Mouse (Mus musculus): ENCODE measurements around the gene Psmd9. TPM values are rescaled to one million over a fixed set of nuclear protein-coding genes. Genes with fewer than 3 reads are reported as not detected.
A peak's percentile ranks its signal among the peaks of the same experiment; 100 is the strongest.

Gene Psmd9
- total RNA-seq, 2 experiments from 2014 or later = 20.5 to 24.6 TPM

- intact Hi-C loops (cut with DNase I) = no loop called here
Observed at GRCm38 (mm10) chr5:123136361-123137043, 32.7 kb upstream of the Psmd9 start.

GRCm38 (mm10) chr5:123137044-123137909, 31.9 kb upstream of the Psmd9 start:
- peak; percentile 93 for DNase-seq
- intact Hi-C loops (cut with DNase I) = no loop called here

More at GRCm38 (mm10) chr5:123136361-123137043, 32.7 kb upstream of the Psmd9 start:
- peak; percentile 96 for DNase-seq

GRCm38 (mm10) chr5:123137910-123138229, 31.3 kb upstream of the Psmd9 start:
- DNase-seq = no peak
- intact Hi-C loops (cut with DNase I) = no loop called here

- intact Hi-C loops (cut with DNase I) = no loop called here
- DNase-seq = peak; percentile 88
Observed at GRCm38 (mm10) chr5:123138230-123138911, 30.8 kb upstream of the Psmd9 start.

GRCm38 (mm10) chr5:123138953-123139721, 30.1 kb upstream of the Psmd9 start:
- intact Hi-C loops (cut with DNase I) = no loop called here
- DNase-seq = peak; percentile 89 to 91

GRCm38 (mm10) chr5:123139722-123140627, 29.2 kb upstream of the Psmd9 start:
- DNase-seq = peak; percentile 50 to 56
- intact Hi-C loops (cut with DNase I) = no loop called here

GRCm38 (mm10) chr5:123140694-123141554, 28.3 kb upstream of the Psmd9 start:
- intact Hi-C loops (cut with DNase I) = no loop called here
- DNase-seq = peak; percentile 95 to 96

GRCm38 (mm10) chr5:123141555-123142160, 27.6 kb upstream of the Psmd9 start:
- intact Hi-C loops (cut with DNase I) = no loop called here
- DNase-seq = peak in 1 of 2 experiments; percentile 77

- intact Hi-C loops (cut with DNase I) = loop anchor here (1.0 kb wide), 1 partner anchor 8 kb away; no protein-coding TSS in a partner anchor
- peak; percentile 65 to 71 for DNase-seq
Observed at GRCm38 (mm10) chr5:123142161-123143157, 26.8 kb upstream of the Psmd9 start, which contains the start of gene Setd1b. Gene Setd1b (plus strand): TSS chr5:123142193.

GRCm38 (mm10) chr5:123143251-123143970, 25.8 kb upstream of the Psmd9 start:
- DNase-seq = peak; percentile 50 to 73
- intact Hi-C loops (cut with DNase I) = loop anchor here (1.0 kb wide), 1 partner anchor 9 kb away; no protein-coding TSS in a partner anchor

GRCm38 (mm10) chr5:123143971-123144745, 25.1 kb upstream of the Psmd9 start:
- intact Hi-C loops (cut with DNase I) = loop anchor here (1.0 kb wide), 1 partner anchor 10 kb away; no protein-coding TSS in a partner anchor
- peak in 1 of 2 experiments; percentile 30 for DNase-seq

GRCm38 (mm10) chr5:123144746-123145590, 24.2 kb upstream of the Psmd9 start:
- DNase-seq = no peak
- intact Hi-C loops (cut with DNase I) = no loop called here

- intact Hi-C loops (cut with DNase I) = no loop called here
- DNase-seq = no peak
Observed at GRCm38 (mm10) chr5:123146357-123146756, 22.9 kb upstream of the Psmd9 start.

GRCm38 (mm10) chr5:123147569-123147968, 21.6 kb upstream of the Psmd9 start:
- no peak for DNase-seq
- intact Hi-C loops (cut with DNase I) = no loop called here

Measured in heart, postnatal 10 days (tissue).